Mouse (Mus musculus): Measurements from ENCODE around the gene Gng10. TPM values are rescaled to one million over a fixed set of nuclear protein-coding genes. Genes with fewer than 3 reads are reported as not detected.
A peak's percentile ranks its signal among the peaks of the same experiment; 100 is the strongest.

Gng10 gene
- 100 to 1,000 TPM; 105 to 116 TPM for polyA plus RNA-seq (2017; shearing (Covaris generic))

- ATAC-seq: peak; percentile 81
These were observed at the start of gene Gng10 for GRCm38 (mm10) chr4:59034918-59035785. Gng10 (plus strand) TSS chr4:59035088.

GRCm38 (mm10) chr4:58985157-58985648 lies 49.7 kb upstream of the Gng10 start:
- peak; percentile 70 for ATAC-seq

- peak; percentile 38 for ATAC-seq
These were observed 48.2 kb upstream of the Gng10 start, which contains the start of gene Ptgr1 for GRCm38 (mm10) chr4:58986540-58987190. Ptgr1 (minus strand) TSS chr4:58987119.

- ATAC-seq: no peak
These were observed 45.5 kb upstream of the Gng10 start for GRCm38 (mm10) chr4:58989303-58989898.

GRCm38 (mm10) chr4:58990609-58991434 lies 44.1 kb upstream of the Gng10 start:
- ATAC-seq: no peak

- ATAC-seq: no peak
These were observed 42.7 kb upstream of the Gng10 start for GRCm38 (mm10) chr4:58992195-58992594.

- no peak for ATAC-seq
These were observed 40.1 kb upstream of the Gng10 start, which contains the start of gene Dnajc25 for GRCm38 (mm10) chr4:58994762-58995161. Dnajc25 (plus strand) TSS chr4:58995062.

GRCm38 (mm10) chr4:58995251-58995693 lies 39.6 kb upstream of the Gng10 start:
- ATAC-seq: no peak

- ATAC-seq: no peak
These were observed 37.8 kb upstream of the Gng10 start for GRCm38 (mm10) chr4:58997081-58997480.

GRCm38 (mm10) chr4:58998688-58999087 lies 36.2 kb upstream of the Gng10 start:
- no peak for ATAC-seq

- ATAC-seq: peak; percentile 36
These were observed 35.2 kb upstream of the Gng10 start for GRCm38 (mm10) chr4:58999686-59000085.

GRCm38 (mm10) chr4:59000614-59001013 lies 34.3 kb upstream of the Gng10 start:
- ATAC-seq: peak; percentile 24

GRCm38 (mm10) chr4:59002948-59003805 lies 31.7 kb upstream of the Gng10 start, which contains the start of gene Gm20503:
Gm20503 (plus strand) TSS chr4:59003210.
- ATAC-seq: peak; percentile 95

- no peak for ATAC-seq
These were observed 31.1 kb upstream of the Gng10 start for GRCm38 (mm10) chr4:59003806-59004200.

GRCm38 (mm10) chr4:59006211-59006610 lies 28.7 kb upstream of the Gng10 start:
- no peak for ATAC-seq

- no peak for ATAC-seq
These were observed 27.9 kb upstream of the Gng10 start for GRCm38 (mm10) chr4:59007016-59007415.

- ATAC-seq: no peak
These were observed 26.9 kb upstream of the Gng10 start for GRCm38 (mm10) chr4:59007974-59008373.

GRCm38 (mm10) chr4:59009186-59009585 lies 25.7 kb upstream of the Gng10 start:
- peak; percentile 85 for ATAC-seq

GRCm38 (mm10) chr4:59009696-59010095 lies 25.2 kb upstream of the Gng10 start:
- ATAC-seq: peak; percentile 25

- ATAC-seq: no peak
These were observed 23.4 kb upstream of the Gng10 start for GRCm38 (mm10) chr4:59011446-59011845.

GRCm38 (mm10) chr4:59015181-59015580 lies 19.7 kb upstream of the Gng10 start:
- no peak for ATAC-seq
